Mouse (Mus musculus): Measurements from ENCODE around the gene Atn1. TPM values are rescaled to one million over a fixed set of nuclear protein-coding genes. Genes with fewer than 3 reads are reported as not detected.

Atn1 gene
- 47.5 TPM for polyA plus RNA-seq (2014; fragmentation: Illumina TruSeq; extraction: RNeasy Lipid Tissue Mini Kit (QIAGEN cat#74804); ENCODE audit: low read depth, low replicate concordance)

GRCm38 (mm10) chr6:124755831-124756595 is at the start of gene Atn1, which contains the start of gene Gm45234:
TSS of gene Atn1 (minus strand) at chr6:124756524.
TSS of gene Gm45234 (minus strand) at chr6:124756021.

GRCm38 (mm10) chr6:124779222-124779983 is 23.1 kb upstream of the Atn1 start, which contains the start of gene Lrrc23:
TSS of gene Lrrc23 (minus strand) at chr6:124779727.

GRCm38 (mm10) chr6:124769101-124769765 is 12.9 kb upstream of the Atn1 start, which contains the start of gene Eno2:
TSS of gene Eno2 (minus strand) at chr6:124769673.

GRCm38 (mm10) chr6:124740888-124741761 is 15.2 kb downstream of the Atn1 start, which contains the start of gene Grcc10:
TSS of gene Grcc10 (minus strand) at chr6:124741374.

GRCm38 (mm10) chr6:124738511-124739023 is 17.8 kb downstream of the Atn1 start, which contains the start of gene Ptpn6:
TSS of gene Ptpn6 (minus strand) at chr6:124738714.

DNA sequence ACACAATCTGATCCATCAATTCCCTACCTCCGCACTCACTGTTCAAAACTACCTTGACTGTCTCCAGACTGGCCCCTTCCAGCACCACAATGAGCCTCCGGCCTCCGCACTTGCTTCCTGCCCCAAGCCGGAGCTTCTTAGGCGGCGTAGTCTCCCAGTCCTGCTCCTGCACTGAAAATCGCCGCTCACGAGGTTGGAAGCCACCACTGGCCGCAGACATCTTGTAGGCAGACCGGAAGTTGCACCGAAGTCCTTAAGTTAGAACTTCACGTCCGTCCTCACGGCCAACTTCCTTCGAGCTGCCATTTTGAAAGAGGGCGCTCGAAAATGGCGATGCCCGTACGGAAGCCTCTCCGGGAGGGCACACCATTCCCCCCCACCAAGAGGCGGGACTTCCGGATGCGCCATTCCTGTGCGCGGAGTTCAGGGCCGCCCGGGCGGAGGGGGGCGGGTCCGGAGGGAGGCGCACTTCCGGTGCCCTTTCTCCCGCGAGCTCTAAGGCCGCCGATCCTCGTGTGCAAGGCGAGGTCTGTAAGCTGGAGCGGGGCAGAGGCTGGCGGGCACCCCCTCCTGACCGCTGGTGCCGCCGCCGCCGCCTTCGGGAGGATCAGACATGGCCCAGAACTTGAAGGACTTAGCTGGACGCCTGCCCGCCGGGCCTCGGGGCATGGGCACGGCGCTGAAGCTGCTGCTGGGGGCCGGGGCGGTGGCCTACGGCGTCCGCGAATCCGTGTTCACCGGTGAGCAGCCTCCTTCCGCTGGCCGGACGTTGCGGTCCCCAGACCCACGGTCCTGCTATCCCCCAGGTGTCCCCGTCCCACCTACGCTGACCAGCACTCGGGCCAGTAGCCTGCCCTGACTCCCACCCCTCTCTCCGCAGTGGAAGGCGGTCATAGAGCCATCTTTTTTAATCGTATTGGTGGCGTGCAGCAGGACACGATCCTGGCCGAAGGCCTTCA is 44.2 kb downstream of the Atn1 start, which contains the start of the genes Emg1 and Phb2:
TSS of gene Emg1 (minus strand) at position 355 of the 959 bp plus-strand sequence.
TSS of gene Phb2 (plus strand) at position 513 of the 959 bp plus-strand sequence.

Other genes with a start within 250 kb of the Atn1 start
- gene C1ra, start 244.1 kb downstream of the Atn1 start, polyA plus RNA-seq (2014; fragmentation: Illumina TruSeq; extraction: RNeasy Lipid Tissue Mini Kit (QIAGEN cat#74804); ENCODE audit: low read depth, low replicate concordance) = 78.4 TPM
- gene C1s1, start 214.2 kb downstream of the Atn1 start, polyA plus RNA-seq (2014; fragmentation: Illumina TruSeq; extraction: RNeasy Lipid Tissue Mini Kit (QIAGEN cat#74804); ENCODE audit: low read depth, low replicate concordance) = 183 TPM
- not detected for gene C1rb, start 186.2 kb downstream of the Atn1 start, polyA plus RNA-seq (2014; fragmentation: Illumina TruSeq; extraction: RNeasy Lipid Tissue Mini Kit (QIAGEN cat#74804); ENCODE audit: low read depth, low replicate concordance)
- gene C1s2, start 120.4 kb downstream of the Atn1 start, polyA plus RNA-seq (2014; fragmentation: Illumina TruSeq; extraction: RNeasy Lipid Tissue Mini Kit (QIAGEN cat#74804); ENCODE audit: low read depth, low replicate concordance) = 5.6 TPM
- 75.1 TPM for gene Lpcat3, start 93.5 kb downstream of the Atn1 start, polyA plus RNA-seq (2014; fragmentation: Illumina TruSeq; extraction: RNeasy Lipid Tissue Mini Kit (QIAGEN cat#74804); ENCODE audit: low read depth, low replicate concordance)
- 55.2 TPM for gene Emg1, start 44.3 kb downstream of the Atn1 start, polyA plus RNA-seq (2014; fragmentation: Illumina TruSeq; extraction: RNeasy Lipid Tissue Mini Kit (QIAGEN cat#74804); ENCODE audit: low read depth, low replicate concordance)
- gene Phb2, start 44.2 kb downstream of the Atn1 start, polyA plus RNA-seq (2014; fragmentation: Illumina TruSeq; extraction: RNeasy Lipid Tissue Mini Kit (QIAGEN cat#74804); ENCODE audit: low read depth, low replicate concordance) = 129 TPM
- 24.1 TPM for gene Ptpn6, start 17.8 kb downstream of the Atn1 start, polyA plus RNA-seq (2014; fragmentation: Illumina TruSeq; extraction: RNeasy Lipid Tissue Mini Kit (QIAGEN cat#74804); ENCODE audit: low read depth, low replicate concordance)
- 210 TPM for gene Grcc10, start 15.2 kb downstream of the Atn1 start, polyA plus RNA-seq (2014; fragmentation: Illumina TruSeq; extraction: RNeasy Lipid Tissue Mini Kit (QIAGEN cat#74804); ENCODE audit: low read depth, low replicate concordance)
- gene Gm45234, start 503 bp downstream of the Atn1 start, polyA plus RNA-seq (2014; fragmentation: Illumina TruSeq; extraction: RNeasy Lipid Tissue Mini Kit (QIAGEN cat#74804); ENCODE audit: low read depth, low replicate concordance) = not detected
- gene Eno2, start 13.1 kb upstream of the Atn1 start, polyA plus RNA-seq (2014; fragmentation: Illumina TruSeq; extraction: RNeasy Lipid Tissue Mini Kit (QIAGEN cat#74804); ENCODE audit: low read depth, low replicate concordance) = 5.5 TPM
- gene Lrrc23, start 23.2 kb upstream of the Atn1 start, polyA plus RNA-seq (2014; fragmentation: Illumina TruSeq; extraction: RNeasy Lipid Tissue Mini Kit (QIAGEN cat#74804); ENCODE audit: low read depth, low replicate concordance) = 10.8 TPM
- 15.2 TPM for gene Spsb2, start 52.1 kb upstream of the Atn1 start, polyA plus RNA-seq (2014; fragmentation: Illumina TruSeq; extraction: RNeasy Lipid Tissue Mini Kit (QIAGEN cat#74804); ENCODE audit: low read depth, low replicate concordance)
- 317 TPM for gene Tpi1, start 57.8 kb upstream of the Atn1 start, polyA plus RNA-seq (2014; fragmentation: Illumina TruSeq; extraction: RNeasy Lipid Tissue Mini Kit (QIAGEN cat#74804); ENCODE audit: low read depth, low replicate concordance)
- 84.1 TPM for gene Usp5, start 73.0 kb upstream of the Atn1 start, polyA plus RNA-seq (2014; fragmentation: Illumina TruSeq; extraction: RNeasy Lipid Tissue Mini Kit (QIAGEN cat#74804); ENCODE audit: low read depth, low replicate concordance)
- 9.8 TPM for gene Cdca3, start 73.0 kb upstream of the Atn1 start, polyA plus RNA-seq (2014; fragmentation: Illumina TruSeq; extraction: RNeasy Lipid Tissue Mini Kit (QIAGEN cat#74804); ENCODE audit: low read depth, low replicate concordance)
- not detected for gene Gnb3, start 83.8 kb upstream of the Atn1 start, polyA plus RNA-seq (2014; fragmentation: Illumina TruSeq; extraction: RNeasy Lipid Tissue Mini Kit (QIAGEN cat#74804); ENCODE audit: low read depth, low replicate concordance)
- 18.1 TPM for gene P3h3, start 101.2 kb upstream of the Atn1 start, polyA plus RNA-seq (2014; fragmentation: Illumina TruSeq; extraction: RNeasy Lipid Tissue Mini Kit (QIAGEN cat#74804); ENCODE audit: low read depth, low replicate concordance)
- gene Gpr162, start 107.5 kb upstream of the Atn1 start, polyA plus RNA-seq (2014; fragmentation: Illumina TruSeq; extraction: RNeasy Lipid Tissue Mini Kit (QIAGEN cat#74804); ENCODE audit: low read depth, low replicate concordance) = 1.5 TPM
- 1.8 TPM for gene Cd4, start 131.7 kb upstream of the Atn1 start, polyA plus RNA-seq (2014; fragmentation: Illumina TruSeq; extraction: RNeasy Lipid Tissue Mini Kit (QIAGEN cat#74804); ENCODE audit: low read depth, low replicate concordance)
- gene Lag3, start 155.2 kb upstream of the Atn1 start, polyA plus RNA-seq (2014; fragmentation: Illumina TruSeq; extraction: RNeasy Lipid Tissue Mini Kit (QIAGEN cat#74804); ENCODE audit: low read depth, low replicate concordance) = 2.3 TPM
- 493 TPM for gene Ptms, start 163.6 kb upstream of the Atn1 start, polyA plus RNA-seq (2014; fragmentation: Illumina TruSeq; extraction: RNeasy Lipid Tissue Mini Kit (QIAGEN cat#74804); ENCODE audit: low read depth, low replicate concordance)
- gene Mlf2, start 174.9 kb upstream of the Atn1 start, polyA plus RNA-seq (2014; fragmentation: Illumina TruSeq; extraction: RNeasy Lipid Tissue Mini Kit (QIAGEN cat#74804); ENCODE audit: low read depth, low replicate concordance) = 206 TPM
- gene Cops7a, start 209.0 kb upstream of the Atn1 start, polyA plus RNA-seq (2014; fragmentation: Illumina TruSeq; extraction: RNeasy Lipid Tissue Mini Kit (QIAGEN cat#74804); ENCODE audit: low read depth, low replicate concordance) = 105 TPM
- gene Pianp, start 240.2 kb upstream of the Atn1 start, polyA plus RNA-seq (2014; fragmentation: Illumina TruSeq; extraction: RNeasy Lipid Tissue Mini Kit (QIAGEN cat#74804); ENCODE audit: low read depth, low replicate concordance) = 2.8 TPM